Mouse (Mus musculus): ENCODE measurements at regions not wholly inside any gene's neighbourhood (a gene's known extent, or its start where the extent isn't known, plus 50 kb on each side); places are given as distances from the start of the nearest gene placed in this dataset. TPM values are rescaled to one million over a fixed set of nuclear protein-coding genes. Genes with fewer than 3 reads are reported as not detected.

DNA sequence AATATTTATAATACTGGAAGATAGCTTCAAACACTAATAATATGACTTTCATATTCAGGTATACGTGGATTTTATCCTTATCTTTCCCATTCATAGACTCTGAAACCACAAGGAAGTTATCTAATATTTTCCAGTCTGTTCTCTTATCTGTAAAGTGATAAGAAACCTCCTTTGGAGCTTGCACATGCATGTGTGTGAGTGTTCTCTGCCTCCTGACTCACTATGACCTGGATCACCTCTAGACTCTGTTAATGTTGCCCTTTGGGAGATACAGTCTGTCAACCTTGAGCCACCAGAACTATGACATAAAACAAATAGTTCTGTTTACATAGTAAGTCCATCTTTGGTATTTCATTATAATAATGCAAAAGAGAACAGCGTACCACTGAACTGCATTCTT lies 56.2 kb upstream of the Lrrn1 start:
- Histone ChIP-seq H3K36me3 (ENCODE audit: control insufficient read depth, insufficient read depth) (no peaks in the 10 kb centered on the region), H3K79me3 (ENCODE audit: low read depth) (no peaks in the 10 kb centered on the region), H3K27me3 (ENCODE audit: control insufficient read depth, insufficient read depth, insufficient read length) (no peaks in the 10 kb centered on the region), H3K4me3 (ENCODE audit: insufficient read depth, poor library complexity, severe bottlenecking) (no peak overlapping the region), H3ac (ENCODE audit: control insufficient read depth, insufficient read length, low read depth) (no peak overlapping the region), H3K79me2 (ENCODE audit: control insufficient read depth, insufficient read depth) (no peaks in the 10 kb centered on the region)
- TF ChIP-seq MAX (IDR thresholded peaks at IDR 0.05) = no peak
- TF ChIP-seq MYOD1 (IDR thresholded peaks at IDR 0.05; ENCODE audit: control insufficient read depth, insufficient read length, low read depth) = no peak
- TF ChIP-seq MYOG (IDR thresholded peaks at IDR 0.05; ENCODE audit: control insufficient read depth, extremely low read depth, insufficient read length) = no peak

DNA sequence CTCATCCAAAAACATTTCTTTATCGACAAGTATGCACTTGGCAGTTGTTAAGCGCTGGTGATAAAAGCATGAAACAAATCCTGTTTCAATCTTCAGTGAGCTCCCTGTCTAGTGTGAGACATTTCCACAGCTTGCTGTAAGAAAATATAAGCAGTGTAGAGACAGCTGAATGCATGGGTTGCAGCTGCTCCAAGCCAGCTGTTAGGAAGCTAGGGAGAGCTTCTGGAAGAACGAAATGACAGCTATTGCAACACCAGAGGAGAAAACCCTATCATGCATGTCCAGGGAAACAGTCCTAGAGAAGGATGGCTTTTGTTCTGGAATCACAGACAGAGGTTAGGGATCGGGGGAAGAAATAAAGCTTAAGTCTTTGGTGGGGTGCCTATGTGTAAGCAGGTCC lies 55.4 kb upstream of the Lrrn1 start:
- TF ChIP-seq USF1 (IDR thresholded peaks at IDR 0.05; ENCODE audit: low read depth) (no peak), MAX (IDR thresholded peaks at IDR 0.05) (no peak), CEBPB (IDR thresholded peaks at IDR 0.05; ENCODE audit: low read depth) (no peak), MYOD1 (IDR thresholded peaks at IDR 0.05; ENCODE audit: control insufficient read depth, insufficient read length, low read depth) (no peak), FOSL1 (IDR thresholded peaks at IDR 0.05; ENCODE audit: insufficient read depth, low read length, poor library complexity, severe bottlenecking) (no peak), MYOG (IDR thresholded peaks at IDR 0.05; ENCODE audit: control insufficient read depth, extremely low read depth, insufficient read length) (no peak), CTCF (IDR thresholded peaks at IDR 0.05; ENCODE audit: control insufficient read depth, insufficient read depth, insufficient read length) (no peak)

More for the DNA sequence above, 55.4 kb upstream of the Lrrn1 start:
- H3ac ChIP-seq (ENCODE audit: control insufficient read depth, insufficient read length, low read depth) = no peak overlapping the region
- no peaks in the 10 kb centered on the region for H3K79me3 ChIP-seq (ENCODE audit: low read depth)
- H3K79me2 ChIP-seq (ENCODE audit: control insufficient read depth, insufficient read depth) = no peaks in the 10 kb centered on the region
- H3K36me3 ChIP-seq (ENCODE audit: control insufficient read depth, insufficient read depth) = no peaks in the 10 kb centered on the region
- H3K27me3 ChIP-seq (ENCODE audit: control insufficient read depth, insufficient read depth, insufficient read length) = no peaks in the 10 kb centered on the region
- H3K4me3 ChIP-seq (ENCODE audit: insufficient read depth, poor library complexity, severe bottlenecking) = no peak overlapping the region

Small RNA genes in the stretch of these regions (microRNA-seq; reads per million reads assigned to microRNA genes)
- gene Gm27690 (ENCODE audit: borderline microRNAs expressed) = not detected

Measured in C2C12 (cell line).